Mouse (Mus musculus): Measurements from ENCODE around the gene Cluap1. TPM values are rescaled to one million over a fixed set of nuclear protein-coding genes. Genes with fewer than 3 reads are reported as not detected.
"Not testable (repeated sequence)": the region's sequence is repeated elsewhere in the genome, so short reads cannot be mapped to it uniquely, and the experiment has no call there.

Cluap1 gene
- polyA plus RNA-seq, 1 experiment from 2014 or later: 25.2 TPM

DNA sequence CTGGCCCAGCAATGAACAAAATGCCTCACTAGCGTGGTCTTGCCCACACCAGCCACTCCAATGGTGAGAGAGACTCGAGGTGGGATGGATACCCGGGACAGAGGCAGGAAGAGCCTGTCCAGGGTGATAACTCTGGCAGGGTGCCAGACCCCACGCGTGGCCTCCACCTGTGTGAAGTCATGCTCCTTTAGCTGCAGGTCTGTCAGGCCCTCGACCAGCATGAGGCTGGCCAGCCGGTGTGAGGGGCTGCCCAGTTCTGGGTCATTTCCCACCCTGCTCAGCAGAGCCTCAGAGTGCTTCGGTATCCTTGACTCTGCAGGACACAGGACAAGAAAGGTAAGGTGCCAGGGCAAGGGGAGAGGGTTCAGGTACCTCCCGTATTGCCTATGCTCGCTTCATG is 56.4 kb downstream of the Cluap1 start:
- no peak overlapping the region for H3K4me2 ChIP-seq (ENCODE audit: low read depth)
- no peak overlapping the region for H3K4me3 ChIP-seq (ENCODE audit: low read depth, low read length)
- no peaks in the 10 kb centered on the region for H3K9me3 ChIP-seq (ENCODE audit: control insufficient read depth, low read length)
- no peaks in the 10 kb centered on the region for H3K4me1 ChIP-seq (ENCODE audit: control insufficient read depth, insufficient read depth, low read length)
- H3K27me3 ChIP-seq (ENCODE audit: control insufficient read depth, insufficient read depth, low read length): no peaks in the 10 kb centered on the region
- no peak for DNase-seq (ENCODE audit: low spot score)
- 82% methylated on average over 10 of the region's 10 CpGs for WGBS
- H3K27ac ChIP-seq (ENCODE audit: low read depth, low read length): no peak overlapping the region
- no peak for ATAC-seq (ENCODE audit: insufficient read depth, low FRiP score, low TSS enrichment)
- no peaks in the 10 kb centered on the region for H3K36me3 ChIP-seq (ENCODE audit: control insufficient read depth, insufficient read depth, low read length)
- no peak overlapping the region for H3K9ac ChIP-seq (ENCODE audit: low read length)

DNA sequence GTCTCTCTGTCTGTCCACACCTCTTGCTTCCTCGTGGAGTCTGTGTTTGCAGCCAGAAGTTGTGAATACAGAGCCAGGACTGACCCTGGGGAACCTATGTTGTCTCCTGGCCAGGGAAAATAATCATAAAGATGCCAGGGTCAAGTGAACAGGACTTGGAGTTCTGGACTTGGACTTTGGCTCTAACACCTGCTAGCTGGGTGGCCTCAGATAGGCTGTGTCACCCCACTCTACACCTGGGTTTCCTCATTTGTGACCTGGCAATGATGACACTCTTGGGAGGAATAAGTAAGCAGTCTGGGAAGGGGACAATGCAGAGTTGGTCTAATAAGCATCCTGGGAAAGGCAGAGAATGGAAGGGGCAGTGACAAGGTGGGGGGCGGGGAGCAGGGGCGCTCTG is 56.9 kb downstream of the Cluap1 start:
- Histone ChIP-seq H3K27ac (ENCODE audit: low read depth, low read length) (no peak overlapping the region), H3K4me2 (ENCODE audit: low read depth) (no peak overlapping the region), H3K4me3 (ENCODE audit: low read depth, low read length) (no peak overlapping the region), H3K4me1 (ENCODE audit: control insufficient read depth, insufficient read depth, low read length) (no peaks in the 10 kb centered on the region), H3K9ac (ENCODE audit: low read length) (no peak overlapping the region), H3K9me3 (ENCODE audit: control insufficient read depth, low read length) (no peaks in the 10 kb centered on the region), H3K27me3 (ENCODE audit: control insufficient read depth, insufficient read depth, low read length) (no peaks in the 10 kb centered on the region), H3K36me3 (ENCODE audit: control insufficient read depth, insufficient read depth, low read length) (no peaks in the 10 kb centered on the region)
- no peak for DNase-seq (ENCODE audit: low spot score)
- no peak for ATAC-seq (ENCODE audit: insufficient read depth, low FRiP score, low TSS enrichment)
- 76% methylated on average over 3 of the region's 3 CpGs for WGBS

GRCm38 (mm10) chr16:3974456-3974855 is 65.9 kb downstream of the Cluap1 start:
- ATAC-seq (ENCODE audit: insufficient read depth, low FRiP score, low TSS enrichment); H3K4me3 ChIP-seq (ENCODE audit: low read depth, low read length); H3K9me3 ChIP-seq (ENCODE audit: control insufficient read depth, low read length); H3K27me3 ChIP-seq (ENCODE audit: control insufficient read depth, insufficient read depth, low read length); H3K4me1 ChIP-seq (ENCODE audit: control insufficient read depth, insufficient read depth, low read length); H3K9ac ChIP-seq (ENCODE audit: low read length); DNase-seq (ENCODE audit: low spot score); H3K4me2 ChIP-seq (ENCODE audit: low read depth); H3K27ac ChIP-seq (ENCODE audit: low read depth, low read length); H3K36me3 ChIP-seq (ENCODE audit: control insufficient read depth, insufficient read depth, low read length): not testable (repeated sequence)
- WGBS: 90% methylated on average over 19 of the region's 19 CpGs

- WGBS: 89% methylated on average over 7 of the region's 7 CpGs
- no peak for ATAC-seq (ENCODE audit: insufficient read depth, low FRiP score, low TSS enrichment)
- Histone ChIP-seq H3K4me1 (ENCODE audit: control insufficient read depth, insufficient read depth, low read length) (no peaks in the 10 kb centered on the region), H3K9ac (ENCODE audit: low read length) (no peak overlapping the region), H3K4me2 (ENCODE audit: low read depth) (no peak overlapping the region), H3K27me3 (ENCODE audit: control insufficient read depth, insufficient read depth, low read length) (no peaks in the 10 kb centered on the region), H3K4me3 (ENCODE audit: low read depth, low read length) (no peak overlapping the region), H3K9me3 (ENCODE audit: control insufficient read depth, low read length) (no peaks in the 10 kb centered on the region), H3K36me3 (ENCODE audit: control insufficient read depth, insufficient read depth, low read length) (peaks cover 7% of the 10 kb centered on the region), H3K27ac (ENCODE audit: low read depth, low read length) (no peak overlapping the region)
- no peak for DNase-seq (ENCODE audit: low spot score)
Measured at GRCm38 (mm10) chr16:3975658-3976057, 67.1 kb downstream of the Cluap1 start.

DNA sequence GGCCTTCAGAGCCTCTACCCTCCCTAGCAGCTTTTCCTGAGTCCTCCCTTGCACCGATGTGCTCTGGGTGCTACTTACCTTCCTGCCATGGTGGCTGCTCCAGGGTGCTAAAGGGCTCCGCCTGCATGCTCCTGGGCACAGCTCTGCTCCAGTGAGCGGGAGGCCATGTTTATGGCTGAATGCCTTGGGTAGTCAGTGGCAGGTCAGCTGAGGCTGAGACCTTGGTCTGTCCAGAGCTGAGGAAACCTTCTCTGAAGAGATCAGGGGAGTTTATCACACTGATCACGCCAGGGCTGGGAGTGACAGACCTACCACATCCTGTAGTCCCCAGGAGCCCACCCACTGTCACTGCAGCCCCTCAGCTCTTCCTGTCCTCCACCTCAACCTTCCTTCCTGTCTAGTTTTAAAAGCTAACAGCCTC is 67.7 kb downstream of the Cluap1 start, which contains the start of gene Nlrc3:
Gene Nlrc3 (minus strand): TSS at position 382 of the 421 bp plus-strand sequence.
- H3K4me2 ChIP-seq (ENCODE audit: low read depth): no peak within 1 kb of the TSS
- H3K4me1 ChIP-seq (ENCODE audit: control insufficient read depth, insufficient read depth, low read length): no peaks in the 10 kb centered on the region
- peaks cover 10% of the 10 kb centered on the region for H3K36me3 ChIP-seq (ENCODE audit: control insufficient read depth, insufficient read depth, low read length)
- ATAC-seq (ENCODE audit: insufficient read depth, low FRiP score, low TSS enrichment): no peak
- DNase-seq (ENCODE audit: low spot score): no peak
- H3K9ac ChIP-seq (ENCODE audit: low read length): no peak within 1 kb of the TSS
- H3K27me3 ChIP-seq (ENCODE audit: control insufficient read depth, insufficient read depth, low read length): no peaks in the 10 kb centered on the region
- no peaks in the 10 kb centered on the region for H3K9me3 ChIP-seq (ENCODE audit: control insufficient read depth, low read length)
- H3K27ac ChIP-seq (ENCODE audit: low read depth, low read length): no peak within 1 kb of the TSS
- no peak within 1 kb of the TSS for H3K4me3 ChIP-seq (ENCODE audit: low read depth, low read length)
- WGBS: 78% methylated on average over 4 of the region's 4 CpGs

DNA sequence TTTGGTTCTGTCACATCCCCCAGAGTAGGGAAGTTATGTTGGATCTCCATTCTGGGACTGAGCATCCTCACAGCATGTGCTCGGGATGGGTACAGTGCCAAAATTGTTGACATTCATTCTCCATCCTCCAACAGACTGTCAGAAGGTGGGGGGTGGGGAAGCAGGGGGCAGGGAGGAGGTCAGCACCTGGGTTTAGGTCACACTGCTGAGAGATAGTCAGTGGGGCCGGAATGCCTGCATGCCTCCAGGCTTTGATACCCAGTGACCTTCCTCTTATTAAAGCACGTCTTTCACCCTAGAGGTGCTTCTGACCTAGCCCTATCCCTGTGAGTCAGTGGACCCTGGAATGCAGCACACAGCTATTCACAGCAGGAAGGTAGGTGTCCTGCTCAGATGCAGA is 68.1 kb downstream of the Cluap1 start:
- no peak overlapping the region for H3K9ac ChIP-seq (ENCODE audit: low read length)
- no peak overlapping the region for H3K4me3 ChIP-seq (ENCODE audit: low read depth, low read length)
- peaks cover 10% of the 10 kb centered on the region for H3K36me3 ChIP-seq (ENCODE audit: control insufficient read depth, insufficient read depth, low read length)
- no peaks in the 10 kb centered on the region for H3K27me3 ChIP-seq (ENCODE audit: control insufficient read depth, insufficient read depth, low read length)
- no peak overlapping the region for H3K27ac ChIP-seq (ENCODE audit: low read depth, low read length)
- H3K4me1 ChIP-seq (ENCODE audit: control insufficient read depth, insufficient read depth, low read length): no peaks in the 10 kb centered on the region
- ATAC-seq (ENCODE audit: insufficient read depth, low FRiP score, low TSS enrichment) (no peak), DNase-seq (ENCODE audit: low spot score) (no peak)
- WGBS: 50% methylated on average over 3 of the region's 3 CpGs
- H3K9me3 ChIP-seq (ENCODE audit: control insufficient read depth, low read length): no peaks in the 10 kb centered on the region
- H3K4me2 ChIP-seq (ENCODE audit: low read depth): no peak overlapping the region

DNA sequence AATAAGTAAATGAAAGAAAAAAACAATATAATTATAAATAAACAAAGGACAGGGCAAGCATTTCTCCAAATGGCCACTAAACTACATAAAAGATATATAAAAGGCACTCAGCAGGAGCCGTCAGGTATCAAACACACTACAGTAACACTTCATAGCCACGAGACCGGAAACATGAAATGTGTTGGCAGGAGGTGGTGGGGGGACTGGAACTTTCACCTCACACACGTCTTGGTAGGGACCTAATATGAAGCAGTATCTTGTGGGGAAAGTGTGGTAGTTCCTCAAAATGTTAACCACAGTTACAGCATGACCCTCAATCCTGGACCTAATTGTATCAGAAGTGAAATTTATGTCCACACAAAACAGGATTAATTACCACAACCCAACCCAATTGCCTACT is 73.6 kb downstream of the Cluap1 start:
- no peak for ATAC-seq (ENCODE audit: insufficient read depth, low FRiP score, low TSS enrichment)
- Histone ChIP-seq H3K36me3 (ENCODE audit: control insufficient read depth, insufficient read depth, low read length) (peaks cover 27% of the 10 kb centered on the region), H3K4me1 (ENCODE audit: control insufficient read depth, insufficient read depth, low read length) (no peaks in the 10 kb centered on the region), H3K4me2 (ENCODE audit: low read depth) (no peak overlapping the region), H3K9me3 (ENCODE audit: control insufficient read depth, low read length) (no peaks in the 10 kb centered on the region), H3K9ac (ENCODE audit: low read length) (no peak overlapping the region), H3K27me3 (ENCODE audit: control insufficient read depth, insufficient read depth, low read length) (no peaks in the 10 kb centered on the region), H3K27ac (ENCODE audit: low read depth, low read length) (no peak overlapping the region), H3K4me3 (ENCODE audit: low read depth, low read length) (no peak overlapping the region)
- 92% methylated on average over 4 of the region's 4 CpGs for WGBS
- no peak for DNase-seq (ENCODE audit: low spot score)

DNA sequence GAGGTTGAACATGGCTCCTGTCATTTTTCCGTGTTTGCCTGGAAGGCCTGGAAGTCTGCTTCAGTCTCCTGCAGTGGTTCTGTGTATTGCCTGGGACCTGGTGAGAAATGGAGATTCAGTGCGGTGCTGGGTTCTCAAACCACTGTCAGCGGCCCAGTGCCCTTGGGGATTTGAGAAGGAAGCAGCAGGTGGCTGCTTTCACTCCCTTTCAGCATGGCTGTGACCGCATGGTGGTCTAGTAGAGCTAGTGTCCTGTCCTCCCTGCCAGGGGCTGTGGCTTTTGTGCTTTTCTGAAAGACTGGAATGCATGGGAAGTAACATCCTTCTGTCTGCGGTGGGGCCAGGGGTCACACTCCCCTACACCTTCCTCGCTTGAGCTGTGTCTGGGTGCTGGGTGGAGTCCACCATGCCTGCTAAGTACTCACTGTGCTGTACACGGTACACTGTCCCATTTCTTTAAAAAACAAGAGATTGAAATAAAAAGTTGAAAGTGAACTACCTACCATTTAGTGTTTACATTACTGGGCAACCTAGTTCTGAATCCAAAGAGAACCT is 74.6 kb downstream of the Cluap1 start:
- 65% methylated on average over 7 of the region's 7 CpGs for WGBS
- Histone ChIP-seq H3K4me3 (ENCODE audit: low read depth, low read length) (no peak overlapping the region), H3K4me2 (ENCODE audit: low read depth) (no peak overlapping the region), H3K4me1 (ENCODE audit: control insufficient read depth, insufficient read depth, low read length) (no peaks in the 10 kb centered on the region), H3K27ac (ENCODE audit: low read depth, low read length) (no peak overlapping the region), H3K9ac (ENCODE audit: low read length) (no peak overlapping the region), H3K27me3 (ENCODE audit: control insufficient read depth, insufficient read depth, low read length) (no peaks in the 10 kb centered on the region), H3K9me3 (ENCODE audit: control insufficient read depth, low read length) (no peaks in the 10 kb centered on the region), H3K36me3 (ENCODE audit: control insufficient read depth, insufficient read depth, low read length) (peaks cover 36% of the 10 kb centered on the region)
- ATAC-seq (ENCODE audit: insufficient read depth, low FRiP score, low TSS enrichment) (no peak), DNase-seq (ENCODE audit: low spot score) (no peak)

DNA sequence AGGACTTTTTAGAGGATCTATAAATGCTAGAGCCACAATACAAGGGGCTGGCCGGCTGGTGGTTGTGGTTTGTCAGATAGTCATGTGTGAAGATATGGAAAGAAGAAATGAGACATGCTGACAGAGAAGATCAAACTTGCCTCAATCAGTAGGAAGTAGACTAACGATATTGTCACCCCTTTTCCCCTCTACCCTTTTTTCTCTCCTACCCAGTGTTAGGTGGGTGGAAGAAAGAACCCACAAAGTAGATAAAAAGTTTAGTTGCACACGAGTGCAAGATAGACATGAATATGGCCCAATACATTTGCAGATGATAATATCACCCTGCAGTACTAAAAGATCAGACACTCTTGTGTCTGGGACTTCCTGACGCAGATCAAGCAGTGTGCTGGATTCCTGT is 79.8 kb downstream of the Cluap1 start:
- H3K4me2 ChIP-seq (ENCODE audit: low read depth): no peak overlapping the region

More for the DNA sequence above, 79.8 kb downstream of the Cluap1 start:
- no peak overlapping the region for H3K27ac ChIP-seq (ENCODE audit: low read depth, low read length)
- WGBS: 92% methylated on average over 4 of the region's 4 CpGs
- no peak overlapping the region for H3K4me3 ChIP-seq (ENCODE audit: low read depth, low read length)
- H3K27me3 ChIP-seq (ENCODE audit: control insufficient read depth, insufficient read depth, low read length): no peaks in the 10 kb centered on the region
- H3K36me3 ChIP-seq (ENCODE audit: control insufficient read depth, insufficient read depth, low read length): peaks cover 39% of the 10 kb centered on the region
- H3K9ac ChIP-seq (ENCODE audit: low read length): no peak overlapping the region
- no peak for DNase-seq (ENCODE audit: low spot score)
- no peaks in the 10 kb centered on the region for H3K9me3 ChIP-seq (ENCODE audit: control insufficient read depth, low read length)
- H3K4me1 ChIP-seq (ENCODE audit: control insufficient read depth, insufficient read depth, low read length): no peaks in the 10 kb centered on the region
- no peak for ATAC-seq (ENCODE audit: insufficient read depth, low FRiP score, low TSS enrichment)

All from neural tube, embryonic 11.5 days (tissue).